Mouse (Mus musculus): Measurements from ENCODE around the gene Med21.

Med21 gene

GRCm38 (mm10) chr6:146642276-146643183 is at the start of gene Med21, which contains the start of gene Tm7sf3:
Med21 (plus strand) TSS chr6:146642547.
Tm7sf3 (minus strand) TSS chr6:146642824.
- peak; percentile 100 for DNase-seq (ENCODE audit: low read depth)

- no peak for DNase-seq (ENCODE audit: low read depth)
Observed at GRCm38 (mm10) chr6:146602601-146603000, 39.7 kb upstream of the Med21 start.

- DNase-seq (ENCODE audit: low read depth): no peak
Observed at GRCm38 (mm10) chr6:146603651-146604050, 38.7 kb upstream of the Med21 start.

GRCm38 (mm10) chr6:146611385-146611784 is 31.0 kb upstream of the Med21 start:
- DNase-seq (ENCODE audit: low read depth): no peak

- no peak for DNase-seq (ENCODE audit: low read depth)
Observed at GRCm38 (mm10) chr6:146611897-146612296, 30.4 kb upstream of the Med21 start.

GRCm38 (mm10) chr6:146612736-146613135 is 29.6 kb upstream of the Med21 start:
- no peak for DNase-seq (ENCODE audit: low read depth)

- no peak for DNase-seq (ENCODE audit: low read depth)
Observed at GRCm38 (mm10) chr6:146613907-146614306, 28.4 kb upstream of the Med21 start.

- no peak for DNase-seq (ENCODE audit: low read depth)
Observed at GRCm38 (mm10) chr6:146614541-146614940, 27.8 kb upstream of the Med21 start.

- peak; percentile 69 for DNase-seq (ENCODE audit: low read depth)
Observed at GRCm38 (mm10) chr6:146615891-146616290, 26.5 kb upstream of the Med21 start.

- DNase-seq (ENCODE audit: low read depth): no peak
Observed at GRCm38 (mm10) chr6:146616670-146617069, 25.7 kb upstream of the Med21 start.

GRCm38 (mm10) chr6:146628123-146628522 is 14.2 kb upstream of the Med21 start:
- no peak for DNase-seq (ENCODE audit: low read depth)

GRCm38 (mm10) chr6:146629781-146630756 is 12.3 kb upstream of the Med21 start:
- peak; percentile 34 for DNase-seq (ENCODE audit: low read depth)

- DNase-seq (ENCODE audit: low read depth): peak; percentile 87
Observed at GRCm38 (mm10) chr6:146630961-146631360, 11.4 kb upstream of the Med21 start.

GRCm38 (mm10) chr6:146631847-146632246 is 10.5 kb upstream of the Med21 start:
- no peak for DNase-seq (ENCODE audit: low read depth)

- no peak for DNase-seq (ENCODE audit: low read depth)
Observed at GRCm38 (mm10) chr6:146632403-146632802, 9.9 kb upstream of the Med21 start.

GRCm38 (mm10) chr6:146633097-146633496 is 9.2 kb upstream of the Med21 start:
- DNase-seq (ENCODE audit: low read depth): no peak

- peak; percentile 72 for DNase-seq (ENCODE audit: low read depth)
Observed at GRCm38 (mm10) chr6:146633629-146634014, 8.7 kb upstream of the Med21 start.

- peak; percentile 73 for DNase-seq (ENCODE audit: low read depth)
Observed at GRCm38 (mm10) chr6:146634015-146634722, 8.2 kb upstream of the Med21 start.

- peak; percentile 66 for DNase-seq (ENCODE audit: low read depth)
Observed at GRCm38 (mm10) chr6:146634759-146635606, 7.4 kb upstream of the Med21 start.

GRCm38 (mm10) chr6:146636482-146636881 is 5.9 kb upstream of the Med21 start:
- DNase-seq (ENCODE audit: low read depth): no peak
